Mouse (Mus musculus) kidney, postnatal 25 days (tissue): ENCODE measurements around the gene Tmcc3.

Experiments used
- DNase-seq, 2 experiments: peaks; one replicate each; pipeline ENCODE4 v3.0.0; 2021; ENCODE audit warnings: mixed read lengths in 2 of 2

Gene Tmcc3

GRCm38 (mm10) chr10:94311511-94312006 is at the start of gene Tmcc3:
Gene Tmcc3, plus strand, starts transcription at chr10:94311949.
- DNase-seq: peak in 1 of 2 experiments; percentile 2

- no peak for DNase-seq
These were observed 49.1 kb upstream of the Tmcc3 start for GRCm38 (mm10) chr10:94262646-94263045.

GRCm38 (mm10) chr10:94263211-94263610 is 48.5 kb upstream of the Tmcc3 start:
- no peak for DNase-seq

GRCm38 (mm10) chr10:94265656-94266542 is 45.9 kb upstream of the Tmcc3 start:
- DNase-seq: no peak

DNA sequence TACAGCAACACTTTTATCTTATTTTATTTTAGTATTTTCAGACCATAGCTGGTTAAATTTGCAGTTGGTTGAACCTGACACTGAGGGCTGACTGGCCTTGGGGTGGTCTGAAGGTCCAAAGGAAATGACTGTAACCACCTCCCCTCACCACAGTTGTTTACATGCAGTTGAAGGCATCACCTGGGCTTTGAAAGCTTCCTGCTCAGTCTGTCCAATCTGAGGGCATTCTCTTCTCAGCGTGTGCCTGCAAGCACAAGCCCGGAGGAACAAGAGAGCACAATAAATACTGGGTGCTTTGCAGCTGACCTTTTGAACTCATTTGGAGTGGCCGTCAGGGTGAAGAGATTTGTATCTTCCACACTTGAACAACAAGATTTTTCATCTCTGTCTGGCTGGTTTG is 36.4 kb upstream of the Tmcc3 start:
- DNase-seq: no peak

DNA sequence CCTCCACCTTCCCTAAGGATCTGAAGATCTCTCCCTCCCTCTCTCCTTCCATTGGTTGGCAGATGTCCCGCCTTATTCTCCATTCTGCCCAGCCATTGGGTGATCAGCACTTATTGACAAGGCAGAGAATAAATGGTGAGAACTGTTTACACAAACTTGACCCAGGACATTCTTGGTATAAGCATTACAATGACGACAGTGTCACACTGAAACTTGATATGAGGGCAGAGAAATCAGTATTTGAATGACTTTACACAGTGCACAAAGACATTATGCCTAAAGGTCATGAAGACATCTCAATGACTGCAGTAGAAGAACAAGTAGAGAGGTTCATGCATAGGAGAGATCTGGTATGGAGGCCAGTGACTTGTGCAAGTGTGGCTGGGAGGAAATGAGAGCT is 35.2 kb upstream of the Tmcc3 start:
- no peak for DNase-seq

GRCm38 (mm10) chr10:94282179-94282578 is 29.6 kb upstream of the Tmcc3 start:
- no peak for DNase-seq

GRCm38 (mm10) chr10:94282797-94283196 is 29.0 kb upstream of the Tmcc3 start:
- DNase-seq: no peak

DNA sequence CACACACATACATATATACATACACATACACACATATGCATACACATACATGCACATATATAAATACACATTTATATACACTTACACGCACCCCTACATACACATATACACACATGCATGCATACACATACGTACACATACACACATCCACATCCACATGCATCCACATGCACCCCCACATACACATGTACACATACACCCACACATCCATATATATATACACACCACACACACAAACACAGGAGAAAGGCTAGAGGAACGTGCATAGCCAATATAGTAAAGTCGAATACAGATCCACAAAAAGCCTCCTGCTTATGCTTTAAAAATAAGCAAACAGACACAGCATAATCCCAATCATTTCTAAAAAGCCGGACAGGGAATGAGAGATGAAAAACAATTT is 17.3 kb upstream of the Tmcc3 start:
- DNase-seq: no peak

DNA sequence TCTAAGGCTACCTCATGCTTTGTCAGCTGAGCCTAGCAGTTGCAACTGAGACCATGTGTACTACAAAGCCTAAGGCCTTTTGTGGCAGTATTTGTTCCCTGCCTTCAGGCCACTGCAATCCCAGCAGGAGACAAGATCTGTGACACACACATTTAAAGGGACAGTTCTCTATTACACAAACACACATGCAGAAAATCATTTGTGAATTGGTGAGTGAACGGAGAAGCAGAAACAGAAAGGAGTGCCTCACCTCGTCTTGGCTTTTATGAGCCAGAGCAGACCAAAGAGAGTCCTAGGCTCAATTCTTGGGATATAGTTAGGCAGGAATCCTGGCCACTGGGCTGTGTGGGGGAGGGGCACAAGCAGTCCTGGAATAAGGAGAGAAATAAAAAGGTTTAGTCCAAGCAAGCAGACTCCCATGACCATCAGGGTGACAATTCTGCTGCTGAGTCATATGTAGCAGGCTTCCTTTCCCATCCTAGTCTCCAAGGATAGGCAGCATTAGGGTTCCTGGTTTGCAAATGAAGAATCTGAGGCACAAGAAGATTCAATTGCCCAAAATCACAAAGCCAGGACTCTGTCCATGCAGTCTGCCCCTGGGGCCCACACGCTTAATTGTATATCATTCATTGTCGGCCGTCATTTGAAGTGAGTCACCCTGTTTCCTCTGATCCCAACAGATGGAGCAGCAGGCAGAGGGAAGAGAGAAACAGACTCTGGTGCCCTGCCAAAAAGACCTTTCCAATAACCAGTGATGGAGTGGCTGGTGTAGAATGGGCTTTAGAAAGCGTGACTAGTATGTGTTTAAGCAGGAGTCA is 16.6 kb upstream of the Tmcc3 start:
- no peak for DNase-seq

- DNase-seq: no peak
These were observed 15.7 kb upstream of the Tmcc3 start for GRCm38 (mm10) chr10:94295923-94296605.

GRCm38 (mm10) chr10:94298471-94298870 is 13.3 kb upstream of the Tmcc3 start, which contains the start of gene Gm4792:
Gene Gm4792, minus strand, starts transcription at chr10:94298703.
- no peak for DNase-seq

GRCm38 (mm10) chr10:94299301-94299700 is 12.4 kb upstream of the Tmcc3 start:
- peak; percentile 25 to 52 for DNase-seq

DNA sequence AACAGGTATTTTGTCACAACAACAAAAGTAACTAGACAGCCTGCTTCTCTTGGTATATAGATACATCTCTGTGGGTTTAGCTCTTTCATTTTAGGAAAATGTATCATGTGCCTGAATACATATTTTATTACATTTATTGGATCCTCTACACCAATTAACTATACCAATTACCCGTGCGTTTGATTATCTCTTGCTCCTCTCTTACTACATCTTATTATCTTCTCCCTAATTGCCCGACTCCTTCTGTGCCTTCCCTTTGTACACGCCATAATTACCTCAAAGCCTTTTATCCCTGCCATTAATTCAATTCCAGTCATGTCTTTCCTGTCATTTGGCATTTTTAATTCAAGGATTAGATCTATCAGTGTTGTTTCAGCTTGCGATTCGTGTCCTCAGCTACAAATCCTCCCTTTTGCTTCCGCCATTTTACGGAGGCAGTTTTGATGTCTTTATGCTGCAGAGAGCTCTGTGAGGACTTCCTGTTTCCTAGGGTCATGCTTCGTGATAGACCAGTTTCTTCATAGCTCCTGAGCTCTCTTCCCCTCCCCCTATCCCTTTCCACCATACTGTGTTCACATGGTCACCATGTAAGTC is 7.6 kb upstream of the Tmcc3 start:
- no peak for DNase-seq

DNA sequence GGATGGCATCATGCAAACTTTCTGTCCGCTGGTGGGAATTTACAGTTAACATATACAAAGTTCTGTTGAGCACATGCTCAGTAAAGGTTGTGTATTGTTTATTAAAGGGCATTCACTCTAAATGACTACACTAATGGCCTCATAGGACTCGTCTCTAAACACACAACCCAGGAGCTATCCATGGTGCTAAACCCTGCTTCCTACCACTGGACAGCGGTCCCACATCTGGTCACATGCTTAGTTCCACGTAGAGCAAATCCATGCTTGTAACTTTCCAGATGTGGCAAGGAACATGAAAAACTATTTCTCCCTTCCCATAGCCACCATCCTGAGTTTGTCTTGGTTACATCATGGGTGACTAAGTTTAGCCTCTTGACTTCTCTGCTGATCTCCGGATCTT is 6.2 kb upstream of the Tmcc3 start:
- DNase-seq: peak in 1 of 2 experiments; percentile 57

DNA sequence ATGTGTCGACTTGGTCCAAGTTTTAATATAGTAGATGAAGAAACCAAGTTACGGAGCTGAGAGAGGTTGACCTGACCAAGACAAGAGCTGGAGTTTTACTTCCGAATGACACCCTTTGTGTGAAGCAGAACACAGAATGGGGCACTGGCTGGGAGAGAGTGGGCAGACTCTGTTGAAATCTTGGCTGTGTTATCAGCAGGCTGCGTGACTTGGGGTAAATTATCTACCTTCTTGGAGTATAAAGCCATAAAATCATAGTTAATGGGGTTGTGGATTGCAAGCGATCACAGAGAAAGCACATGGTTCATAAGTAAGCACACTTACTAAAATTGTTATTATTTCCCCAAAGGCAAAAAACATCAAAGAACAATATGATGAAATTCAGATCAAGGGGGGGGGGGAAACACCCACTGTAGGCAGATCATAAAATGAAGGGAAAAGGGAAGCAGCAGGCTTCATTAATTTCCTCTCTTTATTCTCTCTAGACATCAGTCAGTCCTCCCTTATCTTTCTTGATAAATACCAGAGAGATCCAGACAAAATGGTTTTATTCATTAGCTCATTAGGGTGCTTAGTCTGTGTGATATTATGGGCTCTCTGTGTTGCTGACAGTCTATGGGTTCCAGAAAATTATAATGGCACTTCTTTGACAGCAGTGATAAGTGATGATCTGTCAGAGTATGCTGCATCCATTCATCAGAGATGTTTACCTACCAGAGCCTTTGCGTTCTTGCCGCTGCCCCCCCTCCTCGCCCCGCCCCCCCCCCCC is 1.1 kb upstream of the Tmcc3 start:
- DNase-seq: no peak

GRCm38 (mm10) chr10:94312007-94312715 is 412 bp downstream of the Tmcc3 start:
- DNase-seq: peak; percentile 11 to 40

DNA sequence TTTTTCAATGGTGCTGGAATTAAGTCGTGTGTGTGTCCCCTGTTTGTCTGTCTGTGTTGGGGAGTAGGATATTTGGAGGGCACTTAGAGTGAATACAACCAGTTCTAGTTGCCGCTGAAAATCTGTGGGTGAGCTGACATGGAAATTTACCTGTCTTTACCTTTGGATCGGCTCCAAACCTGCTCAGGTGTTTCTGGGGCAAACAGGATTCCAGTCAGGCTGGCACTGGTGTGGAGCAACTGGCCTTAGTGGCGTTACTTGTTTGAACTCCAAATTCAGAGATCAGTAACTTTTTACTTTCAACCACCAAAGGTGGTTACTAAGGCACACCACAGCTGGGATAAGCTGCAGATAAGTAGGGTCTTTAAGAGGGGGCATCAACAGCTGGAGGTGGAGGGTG is 1.4 kb downstream of the Tmcc3 start:
- DNase-seq: peak; percentile 55 to 68

DNA sequence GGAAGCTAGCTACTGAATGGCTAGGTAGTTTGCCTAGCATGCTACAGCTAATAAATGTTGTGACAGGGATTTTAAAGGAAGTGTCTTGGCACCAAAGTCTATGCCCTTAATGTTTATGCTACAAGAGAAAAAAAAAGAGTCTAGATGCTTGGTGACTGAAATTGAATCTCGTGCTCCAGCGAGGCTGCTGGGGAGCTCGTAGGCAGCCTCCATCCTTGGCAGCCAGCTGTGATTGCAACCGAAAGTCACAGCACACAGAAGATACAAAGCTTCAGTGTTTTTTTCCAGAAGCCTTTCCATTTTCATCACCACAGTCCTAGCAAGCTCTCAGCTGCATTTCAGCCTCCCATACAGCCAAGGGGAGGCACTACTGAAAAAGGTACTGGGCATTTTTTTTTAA is 6.8 kb downstream of the Tmcc3 start:
- DNase-seq: no peak

DNA sequence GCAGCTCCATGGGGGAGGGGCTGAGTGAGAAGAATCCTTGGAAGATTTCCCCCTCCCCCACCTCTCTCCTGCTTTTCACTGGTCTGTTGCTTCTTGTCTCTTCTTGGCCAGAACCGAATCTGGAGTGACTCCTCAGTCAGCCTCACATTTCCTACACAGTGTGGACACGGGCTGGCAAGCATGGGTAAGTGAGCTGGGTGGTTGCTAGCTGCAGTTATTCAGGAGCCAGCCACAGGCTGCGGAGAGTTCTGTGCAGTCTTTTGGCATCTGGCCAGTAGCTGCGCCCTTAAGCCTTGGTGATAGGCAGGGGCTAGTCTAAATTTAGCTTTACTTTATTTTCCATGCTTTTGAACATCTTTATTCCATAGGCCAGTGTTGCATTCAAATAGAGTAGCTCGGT is 18.2 kb downstream of the Tmcc3 start:
- peak; percentile 40 to 48 for DNase-seq
